Mouse (Mus musculus) intestine, embryonic 14.5 days (tissue): ENCODE measurements around the gene Gas7. TPM values are rescaled to one million over a fixed set of nuclear protein-coding genes. Genes with fewer than 3 reads are reported as not detected.

Experiments
- ATAC-seq: fragments of 200-750 bp; cut with Nextera tagmentation; replicated peaks from 2 replicates; pipeline ENCODE4 v1.8.0; 2017; ENCODE audit warnings: low read depth, moderate number of reproducible peaks, moderate TSS enrichment, moderate library complexity; ENCODE audit not compliant: low FRiP score, low TSS enrichment
- DNase-seq: peaks from one replicate; pipeline ENCODE4 v3.0.0-alpha.2; 2018; ENCODE audit warnings: low spot score
- H3K27ac ChIP-seq: fragments of 300-500 bp; sonication (generic); 2 replicates; pipeline ENCODE4 v1.5.1; 2014; ENCODE audit warnings: low read depth, mild to moderate bottlenecking, control low read depth
- H3K27me3 ChIP-seq: fragments of 300-500 bp; sonication (generic); replicated peaks from 2 replicates; pipeline ENCODE4 v1.6.1; 2014; ENCODE audit warnings: low read length, control low read depth; ENCODE audit not compliant: control insufficient read depth, insufficient read depth
- H3K36me3 ChIP-seq: fragments of 300-500 bp; sonication (generic); 2 replicates; pipeline ENCODE4 v1.6.1; 2014; ENCODE audit warnings: low read length, control low read depth; ENCODE audit not compliant: control insufficient read depth, insufficient read depth
- H3K4me1 ChIP-seq: fragments of 300-500 bp; sonication (generic); replicated peaks from 2 replicates; pipeline ENCODE4 v1.6.1; 2014; ENCODE audit warnings: low read length, control low read depth, mixed read lengths; ENCODE audit not compliant: control insufficient read depth, insufficient read depth
- H3K4me2 ChIP-seq: fragments of 300-500 bp; sonication (generic); 2 replicates; pipeline ENCODE4 v1.6.1; 2014; ENCODE audit warnings: low read length
- H3K4me3 ChIP-seq: fragments of 300-500 bp; sonication (generic); 2 replicates; pipeline ENCODE4 v1.5.1; 2014; ENCODE audit warnings: low read depth, low read length, control low read depth, mixed read lengths
- H3K9ac ChIP-seq: fragments of 300-500 bp; sonication (generic); 2 replicates; pipeline ENCODE4 v1.6.1; 2014; ENCODE audit warnings: mild to moderate bottlenecking, low read length
- H3K9me3 ChIP-seq: fragments of 300-500 bp; sonication (generic); 2 replicates; pipeline ENCODE4 v1.6.1; 2016; ENCODE audit warnings: low read length, control low read depth; ENCODE audit not compliant: control insufficient read depth
- WGBS: fragments of 180-500 bp; shearing (Covaris S2); extraction: QIAGEN DNeasy Blood & Tissue Kit; methylation state at CpG from one replicate; pipeline ENCODE4 v1.1.7; 2014; 5-methylcytosine and 5-hydroxymethylcytosine counted together
- polyA plus RNA-seq: library from polyadenylated mRNA; unstranded; fragments of >200 nt; fragmentation: Nextera tagmentation; extraction: Ambion mirVana; gene quantifications from 2 replicates; pipeline ENCODE4 v1.2.1, GENCODE M21; 2014

Gas7 gene
- polyA plus RNA-seq, 1 experiment from 2014 or later = 8.6 TPM

DNA sequence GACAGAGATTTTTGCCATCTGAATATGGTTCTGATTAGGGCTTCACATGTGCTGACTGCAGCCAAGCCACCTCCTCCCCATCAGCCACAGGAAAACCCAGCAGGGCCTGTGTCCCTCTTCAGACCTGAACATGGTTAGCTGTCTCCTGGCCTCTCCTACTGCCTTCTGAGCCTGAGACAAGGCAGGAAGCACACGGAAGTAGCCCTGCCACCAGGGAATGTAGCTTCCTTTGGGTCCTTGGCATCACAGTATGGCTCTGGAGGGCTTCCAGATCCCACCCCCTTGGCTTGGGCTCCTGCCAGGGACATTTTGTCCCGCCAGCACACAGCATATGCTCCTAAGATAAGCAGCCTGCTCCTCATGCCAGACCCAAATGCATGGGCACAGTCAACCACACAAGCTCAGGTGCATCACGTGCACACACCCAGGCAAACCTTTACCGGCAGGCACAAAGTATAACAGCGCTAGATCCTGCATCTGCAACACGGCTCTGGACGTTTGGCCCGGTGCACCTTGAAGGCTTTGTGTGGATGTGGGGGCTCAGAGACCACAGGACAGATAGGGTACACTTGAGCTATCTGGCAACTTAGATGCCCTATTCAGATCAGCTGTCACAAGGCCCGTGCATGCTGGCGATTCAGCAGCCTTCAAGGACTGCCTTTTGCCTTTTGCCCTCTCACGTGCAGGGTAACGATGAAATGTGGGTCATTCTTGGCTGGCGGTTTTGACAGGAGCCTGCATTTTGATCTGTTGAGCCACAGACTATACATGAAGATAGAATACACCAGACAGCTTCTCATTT lies 212.5 kb downstream of the Gas7 start:
- no peak for ATAC-seq
- Histone ChIP-seq H3K27ac (no peak overlapping the region), H3K4me3 (no peak overlapping the region), H3K36me3 (no peaks in the 10 kb centered on the region), H3K27me3 (no peaks in the 10 kb centered on the region), H3K4me1 (no peaks in the 10 kb centered on the region), H3K4me2 (no peak overlapping the region), H3K9ac (no peak overlapping the region), H3K9me3 (no peaks in the 10 kb centered on the region)
- DNase-seq = no peak
- 84% methylated on average over 13 of the region's 13 CpGs for WGBS

DNA sequence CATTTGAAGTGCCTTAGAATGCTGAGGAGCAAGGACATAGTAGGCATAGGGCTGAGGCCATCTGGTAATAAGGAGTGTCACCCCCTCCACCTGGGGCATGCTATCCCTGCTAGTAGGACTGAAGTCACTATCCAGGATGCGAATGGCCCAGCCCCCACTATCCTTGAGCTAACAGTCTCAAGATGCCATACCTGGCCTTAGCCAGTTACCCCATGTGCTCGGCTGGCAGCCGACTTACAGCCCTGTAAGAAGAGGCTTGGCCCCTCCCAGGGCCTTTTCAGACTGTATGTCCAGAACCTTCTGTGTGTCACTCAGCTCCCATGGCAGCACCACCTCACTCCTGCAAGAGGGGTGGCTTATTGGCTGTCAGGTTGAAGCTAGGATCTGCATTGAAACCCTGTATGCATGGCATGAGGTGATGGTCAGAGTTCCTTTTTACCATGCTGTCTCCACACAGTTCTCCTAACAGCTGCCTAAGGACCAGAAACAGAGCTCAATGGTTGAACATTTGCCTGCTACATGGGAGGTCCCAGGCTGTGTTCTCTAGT lies 213.3 kb downstream of the Gas7 start:
- 91% methylated on average over 3 of the region's 3 CpGs for WGBS
- Histone ChIP-seq H3K27me3 (no peaks in the 10 kb centered on the region), H3K9me3 (no peaks in the 10 kb centered on the region), H3K27ac (no peak overlapping the region), H3K4me2 (no peak overlapping the region), H3K9ac (no peak overlapping the region), H3K4me1 (no peaks in the 10 kb centered on the region), H3K4me3 (no peak overlapping the region), H3K36me3 (no peaks in the 10 kb centered on the region)
- DNase-seq (no peak), ATAC-seq (no peak)

DNA sequence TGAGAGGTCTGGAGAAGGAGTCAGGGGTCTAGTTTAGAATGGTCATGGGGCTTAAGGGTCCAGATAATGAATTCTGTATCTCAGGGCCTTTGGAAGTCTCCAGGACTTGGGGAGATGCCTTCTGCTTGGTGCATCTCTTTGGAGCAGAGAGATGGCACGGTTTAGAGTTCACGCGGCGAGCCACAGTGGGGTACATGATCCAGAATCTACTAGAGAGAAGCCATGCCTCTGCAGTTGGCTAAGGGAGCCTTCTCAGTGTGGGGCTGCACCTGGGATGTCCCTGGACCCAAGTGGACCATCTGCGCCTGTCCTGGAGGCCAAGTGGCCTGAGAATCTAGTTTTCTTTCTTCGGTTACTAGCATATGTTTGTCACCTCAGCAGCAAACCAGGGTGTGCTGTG lies 214.8 kb downstream of the Gas7 start:
- H3K36me3 ChIP-seq = no peaks in the 10 kb centered on the region
- no peak for DNase-seq
- H3K4me1 ChIP-seq = no peaks in the 10 kb centered on the region
- WGBS = 91% methylated on average over 6 of the region's 6 CpGs
- H3K9me3 ChIP-seq = no peaks in the 10 kb centered on the region
- H3K9ac ChIP-seq = no peak overlapping the region
- ATAC-seq = no peak
- H3K27ac ChIP-seq = no peak overlapping the region
- no peak overlapping the region for H3K4me2 ChIP-seq
- H3K4me3 ChIP-seq = no peak overlapping the region
- no peaks in the 10 kb centered on the region for H3K27me3 ChIP-seq

DNA sequence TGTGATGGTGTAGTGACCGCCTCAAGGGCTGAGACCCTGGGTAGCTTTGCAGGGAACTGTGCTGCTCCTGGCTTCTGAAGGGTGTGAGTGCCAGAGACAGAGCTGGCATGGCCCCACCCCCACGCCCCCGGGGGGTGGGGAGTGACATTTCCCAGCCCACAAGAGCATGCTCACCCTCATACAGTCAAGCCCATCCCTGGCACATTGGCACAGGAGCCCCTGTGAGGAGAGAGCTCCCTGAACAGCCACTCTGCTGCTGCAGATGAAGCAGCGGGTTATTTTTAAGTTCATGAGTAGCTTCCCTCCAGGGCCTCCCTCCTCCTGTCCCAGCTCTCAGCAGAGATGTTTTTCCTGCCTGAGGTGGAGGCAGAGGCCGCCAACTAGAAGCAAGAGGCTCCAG lies 216.9 kb downstream of the Gas7 start:
- no peaks in the 10 kb centered on the region for H3K4me1 ChIP-seq
- 67% methylated on average over 5 of the region's 5 CpGs for WGBS
- no peaks in the 10 kb centered on the region for H3K36me3 ChIP-seq
- no peak overlapping the region for H3K4me2 ChIP-seq
- ATAC-seq (no peak), DNase-seq (no peak)
- no peak overlapping the region for H3K4me3 ChIP-seq
- no peak overlapping the region for H3K27ac ChIP-seq
- H3K27me3 ChIP-seq = no peaks in the 10 kb centered on the region
- no peaks in the 10 kb centered on the region for H3K9me3 ChIP-seq
- H3K9ac ChIP-seq = no peak overlapping the region

DNA sequence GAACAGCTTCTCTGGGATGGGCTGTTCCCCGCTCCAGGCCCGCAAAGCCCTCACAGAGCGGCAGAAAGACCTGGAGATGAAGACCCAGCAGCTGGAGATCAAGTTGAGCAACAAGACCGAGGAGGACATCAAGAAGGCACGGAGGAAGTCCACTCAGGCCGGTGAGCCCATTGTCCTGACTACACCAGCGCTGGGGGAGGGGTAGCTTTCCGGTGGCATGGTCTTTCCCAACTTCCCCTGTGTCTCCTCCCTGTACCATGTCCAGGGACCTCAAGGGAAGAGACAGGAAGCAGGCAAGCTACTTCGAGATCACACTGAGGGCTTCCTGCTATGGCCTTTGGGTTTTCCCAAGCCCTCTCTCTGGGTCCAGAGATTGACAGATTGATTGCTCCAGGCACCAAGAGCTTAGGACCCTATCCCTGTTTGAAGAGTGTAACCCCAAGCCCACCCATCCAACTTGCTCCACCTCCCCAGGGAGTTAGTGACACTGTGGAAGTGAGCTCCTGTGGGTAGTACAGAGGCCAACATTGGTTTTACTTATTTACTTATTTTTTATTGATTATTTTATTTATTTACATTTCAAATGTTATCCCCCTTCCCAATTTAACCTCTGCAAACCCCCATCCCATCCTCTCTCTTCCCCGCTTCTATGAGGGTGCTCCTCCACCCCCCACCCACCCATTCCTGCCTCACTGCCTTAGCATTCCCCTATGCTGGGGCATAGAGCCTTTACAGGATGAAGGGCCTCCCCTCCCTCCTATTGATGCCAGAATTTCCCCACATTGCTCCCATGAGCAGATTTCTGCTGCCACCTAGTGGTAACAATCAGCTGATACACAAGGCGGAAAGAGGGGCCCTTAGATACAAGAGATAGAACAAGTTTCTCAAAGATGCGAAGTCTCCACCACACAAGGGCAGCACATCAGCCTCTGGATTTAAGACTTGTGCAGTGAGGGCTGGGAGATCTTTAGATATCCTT lies 220.6 kb downstream of the Gas7 start:
- no peak for DNase-seq
- WGBS = 59% methylated on average over 12 of the region's 12 CpGs
- H3K4me2 ChIP-seq = no peak overlapping the region

DNA sequence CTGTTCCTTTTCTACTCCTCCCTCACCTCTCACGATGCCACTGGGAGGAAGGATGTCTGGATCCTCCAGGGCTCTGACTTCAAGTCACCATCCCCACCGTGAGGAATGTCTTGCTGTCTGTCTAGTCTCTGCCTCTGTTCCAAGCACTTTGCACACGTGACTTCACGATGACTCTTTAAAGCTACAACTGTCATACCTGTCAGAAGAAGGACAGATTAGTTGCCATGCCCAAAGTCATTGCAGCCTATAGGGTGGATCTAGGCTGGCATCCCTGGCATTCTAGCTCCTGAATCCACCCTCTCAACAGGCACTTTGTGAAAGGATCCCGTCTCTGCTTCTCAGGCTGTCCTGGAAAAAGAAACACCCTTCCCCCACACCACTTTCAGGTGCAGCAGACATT lies 224.1 kb downstream of the Gas7 start:
- DNase-seq = no peak
- no peak overlapping the region for H3K4me2 ChIP-seq
- H3K4me1 ChIP-seq = no peaks in the 10 kb centered on the region
- H3K27ac ChIP-seq = no peak overlapping the region
- H3K4me3 ChIP-seq = no peak overlapping the region
- no peak for ATAC-seq
- H3K27me3 ChIP-seq = no peaks in the 10 kb centered on the region
- no peak overlapping the region for H3K9ac ChIP-seq
- no peaks in the 10 kb centered on the region for H3K9me3 ChIP-seq
- no peaks in the 10 kb centered on the region for H3K36me3 ChIP-seq
- 64% methylated on average over 5 of the region's 5 CpGs for WGBS

More for the DNA sequence above, 220.6 kb downstream of the Gas7 start:
- Histone ChIP-seq H3K27ac (no peak overlapping the region), H3K9me3 (no peaks in the 10 kb centered on the region), H3K9ac (no peak overlapping the region), H3K27me3 (no peaks in the 10 kb centered on the region), H3K4me3 (no peak overlapping the region), H3K4me1 (no peaks in the 10 kb centered on the region), H3K36me3 (no peaks in the 10 kb centered on the region)
- 0 out of 2 replicates have a peak, but pooled peaks have one; percentile 40 for ATAC-seq

DNA sequence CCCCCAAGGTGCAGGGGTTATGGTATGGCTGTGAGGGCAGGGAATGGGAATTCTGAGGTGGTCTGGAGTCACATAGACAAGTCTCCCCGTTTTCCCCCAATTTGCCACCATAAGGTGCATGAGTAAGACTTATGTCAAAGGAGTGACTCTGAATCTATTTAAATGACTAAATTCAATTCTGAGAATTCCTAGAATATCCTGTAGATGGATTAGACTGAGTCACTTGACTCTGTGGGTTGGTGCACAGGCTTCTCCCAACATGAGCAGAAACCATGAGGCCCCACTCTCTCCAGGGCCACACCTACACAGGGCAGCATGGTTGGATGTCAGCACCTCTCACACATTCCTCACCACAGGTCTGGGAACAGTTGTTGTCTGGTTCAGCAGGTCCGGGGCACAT lies 224.7 kb downstream of the Gas7 start:
- H3K4me3 ChIP-seq = no peak overlapping the region
- H3K27me3 ChIP-seq = no peaks in the 10 kb centered on the region
- 74% methylated on average over 2 of the region's 2 CpGs for WGBS
- no peak for ATAC-seq
- H3K36me3 ChIP-seq = no peaks in the 10 kb centered on the region
- H3K4me2 ChIP-seq = no peak overlapping the region
- no peak overlapping the region for H3K27ac ChIP-seq
- no peak for DNase-seq
- no peak overlapping the region for H3K9ac ChIP-seq
- no peaks in the 10 kb centered on the region for H3K4me1 ChIP-seq
- no peaks in the 10 kb centered on the region for H3K9me3 ChIP-seq

DNA sequence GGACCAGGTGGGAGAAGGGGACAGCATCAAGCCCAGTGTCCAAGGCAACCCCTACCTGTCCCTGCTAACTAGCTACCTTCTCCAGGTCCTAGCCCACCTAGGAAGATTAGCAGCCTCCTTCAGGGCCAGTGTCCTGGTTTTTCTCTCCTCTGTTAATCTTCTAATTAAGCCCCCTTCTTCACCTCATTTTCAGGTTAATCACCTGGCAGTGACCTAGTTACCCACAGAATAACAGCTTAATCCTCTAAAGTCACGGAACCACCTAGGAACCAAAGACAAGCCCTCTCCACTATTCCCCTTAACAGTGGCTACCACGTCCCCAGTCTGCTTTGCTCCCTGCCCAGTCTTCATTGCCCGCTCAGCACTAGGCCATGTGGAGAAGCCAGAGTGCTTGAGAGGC lies 226.6 kb downstream of the Gas7 start:
- 85% methylated on average over 3 of the region's 3 CpGs for WGBS
- Histone ChIP-seq H3K27ac (no peak overlapping the region), H3K36me3 (no peaks in the 10 kb centered on the region), H3K27me3 (no peaks in the 10 kb centered on the region), H3K9ac (no peak overlapping the region), H3K4me3 (no peak overlapping the region), H3K4me2 (no peak overlapping the region), H3K9me3 (no peaks in the 10 kb centered on the region), H3K4me1 (no peaks in the 10 kb centered on the region)
- DNase-seq (no peak), ATAC-seq (no peak)
